Mouse (Mus musculus) embryonic fibroblast, embryonic 13.5 days (primary cell): Measurements from ENCODE around the gene Mpdu1.

Source experiments
- CTCF ChIP-seq: IDR thresholded peaks from 2 replicates; pipeline ENCODE4 v1.5.1; 2011; ENCODE audit warnings: mild to moderate bottlenecking, control low read depth, low read length, moderate library complexity, borderline replicate concordance; ENCODE audit not compliant: insufficient read depth
- POLR2A ChIP-seq: IDR thresholded peaks from 2 replicates; pipeline ENCODE4 v1.6.1; 2011; ENCODE audit warnings: low read depth, mild to moderate bottlenecking, control low read depth, low read length, moderate library complexity

DNA sequence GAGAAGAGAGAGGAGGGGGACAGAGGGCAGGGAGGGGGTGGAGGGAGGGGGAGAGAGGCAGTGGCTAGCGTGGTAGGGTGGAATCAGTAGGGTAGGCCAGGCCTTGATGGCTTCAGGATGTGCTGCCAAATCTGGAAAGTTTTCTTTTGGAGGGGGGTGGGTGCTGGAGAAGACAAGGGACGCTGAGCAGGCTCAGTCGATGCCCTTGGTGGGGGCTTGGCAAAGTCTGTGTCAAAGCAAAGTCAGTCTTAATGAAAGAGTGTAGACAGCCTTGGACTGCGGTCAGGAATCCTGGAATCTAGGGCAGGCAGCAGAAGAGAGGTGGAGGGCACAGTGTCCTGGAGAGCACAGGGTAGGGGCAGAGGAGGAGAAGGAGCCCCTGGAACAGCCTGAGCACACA lies 51.5 kb downstream of the Mpdu1 start:
- TF ChIP-seq CTCF (no peak), POLR2A (no peak)
